Mouse (Mus musculus): Measurements from ENCODE around the gene Ahctf1. TPM values are rescaled to one million over a fixed set of nuclear protein-coding genes. Genes with fewer than 3 reads are reported as not detected.

Ahctf1 gene
- total and polyA plus RNA-seq, 3 experiments, result 56.9 to 489 (median 70.8) TPM

- no peak overlapping the region for H3K27ac ChIP-seq (ENCODE audit: control insufficient read depth, low read depth, low read length)
- H3K4me3 ChIP-seq (ENCODE audit: control insufficient read depth in 1 of 2, insufficient read depth in 1 of 2, low read depth in 2 of 2, low read length in 2 of 2), result peak overlapping the region; percentile 56 to 67
- H3K27me3 ChIP-seq (ENCODE audit: control insufficient read depth in 1 of 2, insufficient read depth in 2 of 2, low read length in 2 of 2), result no peaks in the 10 kb centered on the region
- peak overlapping the region; percentile 41 for H3K9ac ChIP-seq (ENCODE audit: control insufficient read depth, low read depth, low read length, poor library complexity, severe bottlenecking)
- peak; percentile 86 for DNase-seq (ENCODE audit: low read depth, low spot score)
- no peaks in the 10 kb centered on the region for H3K4me1 ChIP-seq (ENCODE audit: control insufficient read depth in 1 of 2, insufficient read depth in 2 of 2, low read length in 2 of 2)
- H3K79me2 ChIP-seq (ENCODE audit: control insufficient read depth, insufficient read depth, low read length, poor library complexity), result no peaks in the 10 kb centered on the region
- no peaks in the 10 kb centered on the region for H3K9me3 ChIP-seq (replicated peaks; ENCODE audit: insufficient read depth, low read length)
- no peaks in the 10 kb centered on the region for H3K36me3 ChIP-seq (ENCODE audit: control insufficient read depth in 1 of 2, insufficient read depth in 2 of 2, low read length in 2 of 2)
- TF ChIP-seq MAZ (IDR thresholded peaks at IDR 0.05; ENCODE audit: low read depth, low read length), result peak; percentile 81
- TF ChIP-seq GABPA (IDR thresholded peaks at IDR 0.05; ENCODE audit: low read depth, low read length), result 0 out of 2 replicates have a peak, but pooled peaks have one; percentile 49
- no peak for TF ChIP-seq MAX (IDR thresholded peaks at IDR 0.05; ENCODE audit: low read length)
- TF ChIP-seq E2F4 (IDR thresholded peaks at IDR 0.05; ENCODE audit: borderline replicate concordance, low read depth, low read length), result no peak
- TF ChIP-seq ZNF384 (IDR thresholded peaks at IDR 0.05; ENCODE audit: low read depth, low read length), result peak; percentile 74; the same call in 1 of the 2 replicates
- TF ChIP-seq ZKSCAN1 (IDR thresholded peaks at IDR 0.05; ENCODE audit: low read depth, low read length), result no peak
- peak; percentile 59 for TF ChIP-seq GATA1 (IDR thresholded peaks at IDR 0.05; ENCODE audit: low read depth, low read length)
- no peak for TF ChIP-seq ETS1 (IDR thresholded peaks at IDR 0.05; ENCODE audit: low read depth, low read length)
- TF ChIP-seq JUND (IDR thresholded peaks at IDR 0.05; ENCODE audit: low read depth, low read length), result 0 out of 2 replicates have a peak, but pooled peaks have one; percentile 45
- no peak for TF ChIP-seq UBTF (IDR thresholded peaks at IDR 0.05; ENCODE audit: borderline replicate concordance, insufficient read depth, low read depth, low read length)
- TF ChIP-seq RAD21 (IDR thresholded peaks at IDR 0.05; ENCODE audit: low read depth, low read length), result peak; percentile 84
- no peak for TF ChIP-seq TCF12 (IDR thresholded peaks at IDR 0.05; ENCODE audit: low read depth, low read length)
- peak; percentile 98 for TF ChIP-seq CHD1 (IDR thresholded peaks at IDR 0.05; ENCODE audit: low read depth, low read length)
- peak; percentile 93 to 98 (median 97) for TF ChIP-seq CTCF (IDR thresholded peaks at IDR 0.05 in 2 of 3, conservative IDR thresholded peaks at IDR 0.05 in 1 of 3; ENCODE audit: control insufficient read depth in 1 of 3, insufficient read depth in 1 of 3, low read depth in 2 of 3, low read length in 3 of 3, poor library complexity in 1 of 3, severe bottlenecking in 1 of 3)
- TF ChIP-seq MXI1 (IDR thresholded peaks at IDR 0.05; ENCODE audit: low read depth, low read length), result peak; percentile 2; the same call in 1 of the 2 replicates
- peak; percentile 32; the same call in 1 of the 2 replicates for TF ChIP-seq SIN3A (IDR thresholded peaks at IDR 0.05; ENCODE audit: low read length)
- no peak for TF ChIP-seq TBP (IDR thresholded peaks at IDR 0.05; ENCODE audit: low read depth, low read length)
- TF ChIP-seq USF1 (IDR thresholded peaks at IDR 0.05; ENCODE audit: low read depth, low read length), result no peak
- 0 out of 2 replicates have a peak, but pooled peaks have one; percentile 26 for TF ChIP-seq BHLHE40 (IDR thresholded peaks at IDR 0.05; ENCODE audit: borderline replicate concordance, low read depth, low read length)
- no peak for TF ChIP-seq NRF1 (IDR thresholded peaks at IDR 0.05; ENCODE audit: insufficient read depth, low read depth, low read length, poor library complexity, severe bottlenecking)
- no peak for TF ChIP-seq MAFK (IDR thresholded peaks at IDR 0.05; ENCODE audit: borderline replicate concordance, low read depth, low read length)
- TF ChIP-seq ZMIZ1 (IDR thresholded peaks at IDR 0.05; ENCODE audit: low read depth, low read length), result no peak
- TF ChIP-seq EP300 (IDR thresholded peaks at IDR 0.05; ENCODE audit: low read depth in 1 of 2, low read length in 2 of 2), result peak in 1 of 2 experiments; percentile 7; a peak in 1 of 4 replicates
- TF ChIP-seq POLR2AphosphoS5 (IDR thresholded peaks at IDR 0.05; ENCODE audit: borderline replicate concordance, low read depth, low read length), result no peak
- no peak for TF ChIP-seq USF2 (IDR thresholded peaks at IDR 0.05; ENCODE audit: borderline replicate concordance in 1 of 2, insufficient read depth in 1 of 2, low read depth in 1 of 2, low read length in 2 of 2)
- no peak; a peak in 1 of 4 replicates for TF ChIP-seq POLR2A (IDR thresholded peaks at IDR 0.05; ENCODE audit: control insufficient read depth in 1 of 2, insufficient read depth in 1 of 2, low read depth in 1 of 2, low read length in 2 of 2, poor library complexity in 1 of 2)
- no peak for TF ChIP-seq MYB (IDR thresholded peaks at IDR 0.05; ENCODE audit: low read depth, low read length)
- no peak for TF ChIP-seq KAT2A (conservative IDR thresholded peaks at IDR 0.05; ENCODE audit: low read depth, low read length)
- peak; percentile 82 for TF ChIP-seq ZC3H11A (IDR thresholded peaks at IDR 0.05; ENCODE audit: low read depth, low read length)
- 0 out of 2 replicates have a peak, but pooled peaks have one; percentile 9 for TF ChIP-seq MYC (IDR thresholded peaks at IDR 0.05; ENCODE audit: low read depth, low read length)
- no peak for TF ChIP-seq TAL1 (IDR thresholded peaks at IDR 0.05; ENCODE audit: low read length)
- peak; percentile 24; the same call in 1 of the 2 replicates for TF ChIP-seq RCOR1 (IDR thresholded peaks at IDR 0.05; ENCODE audit: low read depth, low read length)
- peak; percentile 51 for TF ChIP-seq HCFC1 (IDR thresholded peaks at IDR 0.05; ENCODE audit: low read depth, low read length)
- TF ChIP-seq SMC3 (IDR thresholded peaks at IDR 0.05; ENCODE audit: low read depth, low read length), result peak; percentile 81
These were observed 68.7 kb downstream of the Ahctf1 start for GRCm38 (mm10) chr1:179734500-179735474.

Measured in MEL (cell line).